Mouse (Mus musculus) liver, postnatal 0 days (tissue): ENCODE measurements around the gene Phf11d.
"Not testable (repeated sequence)": the region's sequence is repeated elsewhere in the genome, so short reads cannot be mapped to it uniquely, and the experiment has no call there.

ENCODE experiments used
- CTCF ChIP-seq: sonication (generic); IDR thresholded peaks from 2 replicates; pipeline ENCODE4 v1.5.1; 2016; ENCODE audit warnings: antibody characterized with exemption, low read depth
- EP300 ChIP-seq: IDR thresholded peaks from 2 replicates; pipeline ENCODE4 v1.6.1; 2016; ENCODE audit warnings: antibody characterized with exemption, low read depth, mild to moderate bottlenecking

DNA sequence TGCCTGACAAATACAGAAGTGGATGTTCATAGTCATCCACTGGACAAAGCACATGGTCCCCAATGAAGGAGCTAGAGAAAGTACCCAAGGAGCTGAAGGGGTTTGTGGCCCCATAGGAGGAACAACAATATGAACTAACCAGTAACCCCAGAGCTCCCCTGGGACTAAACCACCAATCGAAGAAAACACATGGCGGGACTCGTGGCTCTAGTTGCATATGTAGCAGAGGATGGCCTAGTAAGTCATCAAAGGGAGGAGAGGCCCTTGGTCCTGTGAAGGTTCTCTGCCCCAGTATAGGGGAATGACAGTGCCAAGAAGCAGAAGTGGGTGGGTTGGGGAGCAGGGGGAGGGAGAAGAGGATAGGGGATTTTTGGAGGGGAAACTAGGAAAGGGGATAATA is 29.2 kb downstream of the Phf11d start:
- not testable (repeated sequence) for TF ChIP-seq EP300, CTCF
